Mouse (Mus musculus) hindbrain, embryonic 11.5 days (tissue): ENCODE data around the gene Rpa2. TPM values are rescaled to one million over a fixed set of nuclear protein-coding genes. Genes with fewer than 3 reads are reported as not detected.

Experiments
- ATAC-seq: fragments of 200-750 bp; cut with Nextera tagmentation; 2 replicates; pipeline ENCODE4 v1.8.0; 2017; ENCODE audit warnings: mild to moderate bottlenecking, moderate TSS enrichment, moderate library complexity; ENCODE audit not compliant: low FRiP score
- DNase-seq: peaks from one replicate; pipeline ENCODE4 v3.0.0-alpha.2; 2015; ENCODE audit warnings: low spot score
- H3K27ac ChIP-seq: fragments of 300-500 bp; sonication (generic); 2 replicates; pipeline ENCODE4 v1.5.1; 2014; ENCODE audit warnings: mild to moderate bottlenecking, low read depth, low read length
- H3K27me3 ChIP-seq: fragments of 300-500 bp; sonication (generic); 2 replicates; pipeline ENCODE4 v1.6.1; 2014; ENCODE audit warnings: mild to moderate bottlenecking, low read length, moderate library complexity, mixed read lengths; ENCODE audit not compliant: control insufficient read depth, insufficient read depth
- H3K36me3 ChIP-seq: fragments of 300-500 bp; sonication (generic); 2 replicates; pipeline ENCODE4 v1.6.1; 2014; ENCODE audit warnings: mild to moderate bottlenecking, low read length, moderate library complexity, mixed read lengths; ENCODE audit not compliant: control insufficient read depth, insufficient read depth
- H3K4me1 ChIP-seq: fragments of 300-500 bp; sonication (generic); replicated peaks from 2 replicates; pipeline ENCODE4 v1.6.1; 2014; ENCODE audit warnings: low read length, mixed read lengths; ENCODE audit not compliant: control insufficient read depth, insufficient read depth
- H3K4me2 ChIP-seq: fragments of 300-500 bp; sonication (generic); replicated peaks from 2 replicates; pipeline ENCODE4 v1.6.1; 2014; ENCODE audit warnings: mild to moderate bottlenecking, low read depth, low read length
- H3K4me3 ChIP-seq: fragments of 300-500 bp; sonication (generic); 2 replicates; pipeline ENCODE4 v1.5.1; 2014; ENCODE audit warnings: low read depth, low read length
- H3K9ac ChIP-seq: fragments of 300-500 bp; sonication (generic); 2 replicates; pipeline ENCODE4 v1.6.1; 2014; ENCODE audit warnings: low read depth, low read length
- H3K9me3 ChIP-seq: fragments of 300-500 bp; sonication (generic); 2 replicates; pipeline ENCODE4 v1.6.1; 2016; ENCODE audit warnings: low read length; ENCODE audit not compliant: control insufficient read depth
- WGBS: fragments of 180-500 bp; shearing (Covaris S2); extraction: QIAGEN DNeasy Blood & Tissue Kit; methylation state at CpG from one replicate; pipeline ENCODE4 v1.1.7; 2014; 5-methylcytosine and 5-hydroxymethylcytosine counted together
- polyA plus RNA-seq: library from polyadenylated mRNA; unstranded; fragments of >200 nt; fragmentation: Nextera tagmentation; extraction: Ambion mirVana; gene quantifications from 2 replicates; pipeline ENCODE4 v1.2.1, GENCODE M21; 2014

The Rpa2 gene
- polyA plus RNA-seq, 1 experiment from 2014 or later, result 121 TPM

- H3K27me3 ChIP-seq, result no peaks in the 10 kb centered on the region
Observed at GRCm38 (mm10) chr4:132803876-132804275, 35.7 kb downstream of the Rpa2 start.

GRCm38 (mm10) chr4:132804331-132804730, 36.2 kb downstream of the Rpa2 start:
- H3K9ac ChIP-seq, result no peak overlapping the region
- WGBS, result 96% methylated on average over 6 of the region's 6 CpGs
- no peak overlapping the region for H3K27ac ChIP-seq
- no peaks in the 10 kb centered on the region for H3K9me3 ChIP-seq
- H3K36me3 ChIP-seq, result no peaks in the 10 kb centered on the region
- H3K4me2 ChIP-seq, result no peak overlapping the region
- no peak for DNase-seq
- no peak for ATAC-seq
- no peaks in the 10 kb centered on the region for H3K27me3 ChIP-seq
- H3K4me1 ChIP-seq, result no peaks in the 10 kb centered on the region
- H3K4me3 ChIP-seq, result no peak overlapping the region

More at GRCm38 (mm10) chr4:132803876-132804275, 35.7 kb downstream of the Rpa2 start:
- Histone ChIP-seq H3K27ac (no peak overlapping the region), H3K9me3 (no peaks in the 10 kb centered on the region), H3K9ac (no peak overlapping the region), H3K4me2 (no peak overlapping the region), H3K36me3 (no peaks in the 10 kb centered on the region), H3K4me1 (no peaks in the 10 kb centered on the region), H3K4me3 (no peak overlapping the region)
- DNase-seq, result no peak
- WGBS, result 95% methylated on average over 7 of the region's 7 CpGs
- ATAC-seq, result no peak

- Histone ChIP-seq H3K9me3 (no peaks in the 10 kb centered on the region), H3K4me3 (no peak overlapping the region), H3K9ac (no peak overlapping the region), H3K4me2 (no peak overlapping the region), H3K4me1 (no peaks in the 10 kb centered on the region), H3K36me3 (no peaks in the 10 kb centered on the region), H3K27ac (no peak overlapping the region), H3K27me3 (no peaks in the 10 kb centered on the region)
- ATAC-seq (no peak), DNase-seq (no peak)
- WGBS, result 85% methylated on average over 5 of the region's 5 CpGs
Observed at GRCm38 (mm10) chr4:132805146-132805545, 37.0 kb downstream of the Rpa2 start.

GRCm38 (mm10) chr4:132805599-132806197, 37.6 kb downstream of the Rpa2 start:
- Histone ChIP-seq H3K9me3 (no peaks in the 10 kb centered on the region), H3K4me1 (no peaks in the 10 kb centered on the region), H3K27me3 (no peaks in the 10 kb centered on the region), H3K4me2 (no peak overlapping the region), H3K4me3 (no peak overlapping the region), H3K36me3 (no peaks in the 10 kb centered on the region), H3K27ac (no peak overlapping the region), H3K9ac (no peak overlapping the region)
- ATAC-seq (no peak), DNase-seq (no peak)
- 89% methylated on average over 12 of the region's 12 CpGs for WGBS

GRCm38 (mm10) chr4:132806620-132807191, 38.6 kb downstream of the Rpa2 start:
- no peaks in the 10 kb centered on the region for H3K9me3 ChIP-seq
- WGBS, result 92% methylated on average over 7 of the region's 7 CpGs
- H3K27me3 ChIP-seq, result no peaks in the 10 kb centered on the region
- H3K27ac ChIP-seq, result no peak overlapping the region
- ATAC-seq (no peak), DNase-seq (no peak)
- H3K4me1 ChIP-seq, result no peaks in the 10 kb centered on the region
- no peak overlapping the region for H3K4me2 ChIP-seq
- no peak overlapping the region for H3K9ac ChIP-seq
- no peaks in the 10 kb centered on the region for H3K36me3 ChIP-seq
- no peak overlapping the region for H3K4me3 ChIP-seq

GRCm38 (mm10) chr4:132807771-132808641, 39.9 kb downstream of the Rpa2 start:
- H3K4me1 ChIP-seq, result no peaks in the 10 kb centered on the region
- H3K4me2 ChIP-seq, result no peak overlapping the region
- no peaks in the 10 kb centered on the region for H3K36me3 ChIP-seq
- no peaks in the 10 kb centered on the region for H3K27me3 ChIP-seq
- H3K9ac ChIP-seq, result no peak overlapping the region
- 75% methylated on average over 5 of the region's 5 CpGs for WGBS
- ATAC-seq (no peak), DNase-seq (no peak)
- H3K9me3 ChIP-seq, result no peaks in the 10 kb centered on the region
- no peak overlapping the region for H3K27ac ChIP-seq
- H3K4me3 ChIP-seq, result no peak overlapping the region

GRCm38 (mm10) chr4:132809621-132810020, 41.5 kb downstream of the Rpa2 start:
- Histone ChIP-seq H3K27ac (no peak overlapping the region), H3K27me3 (no peaks in the 10 kb centered on the region), H3K9me3 (no peaks in the 10 kb centered on the region), H3K4me1 (no peaks in the 10 kb centered on the region), H3K4me3 (no peak overlapping the region), H3K9ac (no peak overlapping the region), H3K36me3 (no peaks in the 10 kb centered on the region), H3K4me2 (no peak overlapping the region)
- 96% methylated on average over 5 of the region's 5 CpGs for WGBS
- no peak for DNase-seq
- no peak for ATAC-seq

- Histone ChIP-seq H3K9me3 (no peaks in the 10 kb centered on the region), H3K4me1 (no peaks in the 10 kb centered on the region), H3K4me2 (no peak overlapping the region), H3K4me3 (no peak overlapping the region), H3K27me3 (no peaks in the 10 kb centered on the region), H3K36me3 (no peaks in the 10 kb centered on the region), H3K27ac (no peak overlapping the region), H3K9ac (no peak overlapping the region)
- ATAC-seq (no peak), DNase-seq (no peak)
- 89% methylated on average over 7 of the region's 7 CpGs for WGBS
Observed at GRCm38 (mm10) chr4:132816404-132816803, 48.3 kb downstream of the Rpa2 start.
